Mouse (Mus musculus): ENCODE measurements around the gene Hist1h2ac. TPM values are rescaled to one million over a fixed set of nuclear protein-coding genes. Genes with fewer than 3 reads are reported as not detected.

The Hist1h2ac gene
- total RNA-seq, 1 experiment from 2014 or later = 4.3 TPM

Small RNAs within 50 kb of the gene (microRNA-seq; reads per million reads assigned to microRNA genes)
- gene Gm44350 = 0 reads per million in 2 experiments

Other genes with a start within 250 kb of the Hist1h2ac start
- gene Btn1a1, start 218.0 kb downstream of the Hist1h2ac start, total RNA-seq (2021) = not detected in 2 replicates
- gene Btn2a2, start 195.1 kb downstream of the Hist1h2ac start, total RNA-seq (2021) = not detected in 2 replicates
- gene Hist1h4h, start 152.9 kb downstream of the Hist1h2ac start, total RNA-seq (2021) = 474 and 516 TPM in 2 replicates
- gene Hist1h2af, start 150.0 kb downstream of the Hist1h2ac start, total RNA-seq (2021) = 63.3 and 106 TPM in 2 replicates
- gene Hist1h3g, start 148.5 kb downstream of the Hist1h2ac start, total RNA-seq (2021) = 24.0 and 39.4 TPM in 2 replicates
- gene Hist1h2bh, start 140.6 kb downstream of the Hist1h2ac start, total RNA-seq (2021) = 6.6 and 6.8 TPM in 2 replicates
- gene Hist1h3f, start 139.9 kb downstream of the Hist1h2ac start, total RNA-seq (2021) = 33.9 and 36.7 TPM in 2 replicates
- 127 and 189 TPM in 2 replicates for gene Hist1h4f, start 132.3 kb downstream of the Hist1h2ac start, total RNA-seq (2021)
- 9.5 TPM in 2 replicates for gene Hist1h1d, start 130.7 kb downstream of the Hist1h2ac start, total RNA-seq (2021)
- gene Hist1h3e, start 121.6 kb downstream of the Hist1h2ac start, total RNA-seq (2021) = 66.8 and 86.4 TPM in 2 replicates
- gene Hist1h2ae, start 112.7 kb downstream of the Hist1h2ac start, total RNA-seq (2021) = 14.5 and 15.5 TPM in 2 replicates
- gene Hist1h2bg, start 112.6 kb downstream of the Hist1h2ac start, total RNA-seq (2021) = 106 and 130 TPM in 2 replicates
- gene Hist1h2bf, start 109.8 kb downstream of the Hist1h2ac start, total RNA-seq (2021) = 61.2 and 62.9 TPM in 2 replicates
- gene Hist1h2ad, start 109.6 kb downstream of the Hist1h2ac start, total RNA-seq (2021) = 2.3 and 9.6 TPM in 2 replicates
- gene Hist1h3d, start 108.2 kb downstream of the Hist1h2ac start, total RNA-seq (2021) = 12.9 and 16.6 TPM in 2 replicates
- gene Hist1h4d, start 102.3 kb downstream of the Hist1h2ac start, total RNA-seq (2021) = 174 and 185 TPM in 2 replicates
- gene Hist1h2be, start 62.8 kb downstream of the Hist1h2ac start, total RNA-seq (2021) = 18.6 and 18.8 TPM in 2 replicates
- 102 and 118 TPM in 2 replicates for gene Hist1h1e, start 61.4 kb downstream of the Hist1h2ac start, total RNA-seq (2021)
- 193 and 227 TPM in 2 replicates for gene Hist1h2bc, start 251 bp upstream of the Hist1h2ac start, total RNA-seq (2021)
- not detected in 2 replicates for gene Hist1h1t, start 11.9 kb upstream of the Hist1h2ac start, total RNA-seq (2021)
- 97.6 and 116 TPM in 2 replicates for gene Hist1h4c, start 14.5 kb upstream of the Hist1h2ac start, total RNA-seq (2021)
- gene Hfe, start 26.9 kb upstream of the Hist1h2ac start, total RNA-seq (2021) = 37.3 and 49.1 TPM in 2 replicates
- 248 and 316 TPM in 2 replicates for gene Hist1h1c, start 54.9 kb upstream of the Hist1h2ac start, total RNA-seq (2021)
- 33.0 and 40.6 TPM in 2 replicates for gene Hist1h3c, start 61.7 kb upstream of the Hist1h2ac start, total RNA-seq (2021)
- 56.1 and 68.8 TPM in 2 replicates for gene Hist1h2bb, start 62.8 kb upstream of the Hist1h2ac start, total RNA-seq (2021)
- 76.6 and 90.4 TPM in 2 replicates for gene Hist1h2ab, start 67.2 kb upstream of the Hist1h2ac start, total RNA-seq (2021)
- gene Hist1h3b, start 68.3 kb upstream of the Hist1h2ac start, total RNA-seq (2021) = 94.0 and 112 TPM in 2 replicates
- 127 and 163 TPM in 2 replicates for gene Hist1h4b, start 73.1 kb upstream of the Hist1h2ac start, total RNA-seq (2021)
- 73.8 and 80.4 TPM in 2 replicates for gene Hist1h4a, start 77.3 kb upstream of the Hist1h2ac start, total RNA-seq (2021)
- 78.8 and 80.4 TPM in 2 replicates for gene Hist1h3a, start 78.4 kb upstream of the Hist1h2ac start, total RNA-seq (2021)
- 76.4 and 84.2 TPM in 2 replicates for gene Hist1h1a, start 79.7 kb upstream of the Hist1h2ac start, total RNA-seq (2021)
- 0.33 TPM in 1 of 2 replicates, not detected in the other for gene Trim38, start 86.0 kb upstream of the Hist1h2ac start, total RNA-seq (2021)
- gene Slc17a2, start 123.0 kb upstream of the Hist1h2ac start, total RNA-seq (2021) = 0.81 TPM in 1 of 2 replicates, not detected in the other
- gene Slc17a3, start 155.5 kb upstream of the Hist1h2ac start, total RNA-seq (2021) = 0.38 and 0.46 TPM in 2 replicates
- not detected in 2 replicates for gene Slc17a1, start 183.8 kb upstream of the Hist1h2ac start, total RNA-seq (2021)
- 0.30 TPM in 1 of 2 replicates, not detected in the other for gene Slc17a4, start 231.1 kb upstream of the Hist1h2ac start, total RNA-seq (2021)

Data from adrenal gland, postnatal 25 days (tissue).